Mouse (Mus musculus) CH12.LX (cell line): ENCODE data around the gene Rwdd3. TPM values are rescaled to one million over a fixed set of nuclear protein-coding genes. Genes with fewer than 3 reads are reported as not detected.

Experiments
- DNase-seq: peaks from one replicate; pipeline ENCODE4 v3.0.0-alpha.2; 2013; ENCODE audit errors: extremely low read depth
- H3K27ac ChIP-seq: 2 replicates; pipeline ENCODE4 v1.5.1; 2012; ENCODE audit warnings: low read depth, mild to moderate bottlenecking, control low read depth, moderate library complexity; ENCODE audit not compliant: insufficient read depth
- H3K27me3 ChIP-seq: replicated peaks from 2 replicates; pipeline ENCODE3; 2012; ENCODE audit warnings: inconsistent platforms
- H3K36me3 ChIP-seq, 2 experiments: replicated peaks in 1 of 2; 2 replicates each; pipeline versions ENCODE3 to v1.6.1; 2012; ENCODE audit warnings: inconsistent platforms in 1 of 2, low read length in 1 of 2, mild to moderate bottlenecking in 1 of 2, mixed read lengths in 1 of 2, moderate library complexity in 1 of 2; ENCODE audit not compliant: control insufficient read depth in 1 of 2, insufficient read depth in 1 of 2
- H3K4me1 ChIP-seq, 2 experiments: 2 replicates each; pipeline ENCODE4 v1.6.1; 2012; ENCODE audit warnings: inconsistent platforms in 1 of 2, moderate library complexity in 1 of 2; ENCODE audit not compliant: insufficient read depth in 2 of 2, control insufficient read depth in 1 of 2
- H3K4me2 ChIP-seq: 2 replicates; pipeline ENCODE4 v1.6.1; 2012; ENCODE audit warnings: low read depth, mild to moderate bottlenecking, control low read depth; ENCODE audit not compliant: poor library complexity, insufficient read depth, severe bottlenecking
- H3K4me3 ChIP-seq, 3 experiments: fragments of 150-350 bp in 1 of 3; sonication (generic) in 1 of 3; replicated peaks in 1 of 3; 2 replicates each; pipeline versions ENCODE3 to v1.5.1; 2011 to 2012; ENCODE audit warnings: low read depth in 2 of 3, low read length in 2 of 3, mild to moderate bottlenecking in 2 of 3, moderate library complexity in 2 of 3, control low read depth in 1 of 3, improper control_type of control experiment in 1 of 3, inconsistent platforms in 1 of 3, mixed read lengths in 1 of 3; ENCODE audit not compliant: poor library complexity in 1 of 3
- H3K79me2 ChIP-seq: replicated peaks from 2 replicates; pipeline ENCODE4 v1.6.1; 2012; ENCODE audit warnings: mild to moderate bottlenecking, moderate library complexity; ENCODE audit not compliant: control insufficient read depth, poor library complexity, insufficient read depth, severe bottlenecking; ENCODE audit errors: extremely low read depth
- H3K9ac ChIP-seq: 2 replicates; pipeline ENCODE4 v1.6.1; 2012; ENCODE audit warnings: low read depth, mild to moderate bottlenecking, control low read depth, moderate library complexity; ENCODE audit not compliant: insufficient read depth
- H3K9me3 ChIP-seq: replicated peaks from 2 replicates; pipeline ENCODE3; 2012; ENCODE audit warnings: low read length, inconsistent platforms, mixed read lengths
- CHD1 ChIP-seq: IDR thresholded peaks from 2 replicates; pipeline ENCODE4 v1.6.1; 2012; ENCODE audit warnings: low read depth, low read length, improper control_type of control experiment, inconsistent platforms
- CTCF ChIP-seq, 2 experiments: IDR thresholded peaks in 1 of 2; conservative IDR thresholded peaks in 1 of 2; 2 replicates each; pipeline ENCODE4 v1.5.1; 2011 to 2012; ENCODE audit warnings: low read depth in 2 of 2, low read length in 2 of 2, improper control_type of control experiment in 1 of 2, inconsistent platforms in 1 of 2, mild to moderate bottlenecking in 1 of 2, moderate library complexity in 1 of 2
- E2F4 ChIP-seq: IDR thresholded peaks from 2 replicates; pipeline ENCODE4 v1.6.1; 2011; ENCODE audit warnings: low read depth, low read length, improper control_type of control experiment; ENCODE audit not compliant: insufficient replicate concordance
- ELF1 ChIP-seq: IDR thresholded peaks from 2 replicates; pipeline ENCODE4 v1.6.1; 2014; ENCODE audit warnings: low read depth, mild to moderate bottlenecking, inconsistent platforms, low read length, improper control_type of control experiment
- GABPA ChIP-seq: IDR thresholded peaks from 2 replicates; pipeline ENCODE4 v1.6.1; 2012; ENCODE audit warnings: low read depth, low read length, improper control_type of control experiment, inconsistent platforms; ENCODE audit not compliant: insufficient replicate concordance
- HCFC1 ChIP-seq: IDR thresholded peaks from 2 replicates; pipeline ENCODE4 v1.6.1; 2012; ENCODE audit warnings: low read depth, mild to moderate bottlenecking, inconsistent platforms, low read length, improper control_type of control experiment
- IRF4 ChIP-seq: IDR thresholded peaks from 2 replicates; pipeline ENCODE4 v1.6.1; 2014; ENCODE audit warnings: low read depth, mild to moderate bottlenecking, inconsistent platforms, low read length, improper control_type of control experiment
- JUN ChIP-seq: IDR thresholded peaks from 2 replicates; pipeline ENCODE4 v1.6.1; 2011; ENCODE audit warnings: low read depth, mild to moderate bottlenecking, low read length, improper control_type of control experiment, moderate library complexity; ENCODE audit not compliant: insufficient read depth
- JUND ChIP-seq: conservative IDR thresholded peaks from 2 replicates; pipeline ENCODE4 v1.6.1; 2011; ENCODE audit warnings: low read depth, low read length, improper control_type of control experiment
- KAT2A ChIP-seq: IDR thresholded peaks from 2 replicates; pipeline ENCODE4 v1.6.1; 2012; ENCODE audit warnings: low read length, improper control_type of control experiment, inconsistent platforms; ENCODE audit not compliant: insufficient replicate concordance
- MAFK ChIP-seq: IDR thresholded peaks from 2 replicates; pipeline ENCODE4 v1.6.1; 2011; ENCODE audit warnings: low read length, improper control_type of control experiment; ENCODE audit not compliant: insufficient replicate concordance
- MXI1 ChIP-seq: IDR thresholded peaks from 2 replicates; pipeline ENCODE4 v1.6.1; 2011; ENCODE audit warnings: mild to moderate bottlenecking, low read depth, low read length, improper control_type of control experiment
- NRF1 ChIP-seq: IDR thresholded peaks from 2 replicates; pipeline ENCODE4 v1.6.1; 2014; ENCODE audit warnings: low read depth, mild to moderate bottlenecking, inconsistent platforms, low read length, improper control_type of control experiment, moderate library complexity
- POLR2A ChIP-seq: IDR thresholded peaks from 2 replicates; pipeline ENCODE4 v1.6.1; 2011; ENCODE audit warnings: low read depth, mild to moderate bottlenecking, improper control_type of control experiment, low read length
- RAD21 ChIP-seq: IDR thresholded peaks from 2 replicates; pipeline ENCODE4 v1.6.1; 2011; ENCODE audit warnings: low read depth, mild to moderate bottlenecking, low read length, improper control_type of control experiment, moderate library complexity
- RCOR1 ChIP-seq: conservative IDR thresholded peaks from 2 replicates; pipeline ENCODE4 v1.6.1; 2012; ENCODE audit warnings: low read depth, mild to moderate bottlenecking, inconsistent platforms, low read length, improper control_type of control experiment
- SMC3 ChIP-seq: IDR thresholded peaks from 2 replicates; pipeline ENCODE4 v1.6.1; 2011; ENCODE audit warnings: low read depth, low read length, improper control_type of control experiment
- TCF12 ChIP-seq: IDR thresholded peaks from 2 replicates; pipeline ENCODE4 v1.6.1; 2014; ENCODE audit warnings: low read depth, mild to moderate bottlenecking, inconsistent platforms, low read length, improper control_type of control experiment
- USF1 ChIP-seq: IDR thresholded peaks from 2 replicates; pipeline ENCODE4 v1.6.1; 2014; ENCODE audit warnings: low read depth, mild to moderate bottlenecking, inconsistent platforms, low read length, improper control_type of control experiment
- ZMIZ1 ChIP-seq: IDR thresholded peaks from 2 replicates; pipeline ENCODE4 v1.6.1; 2012; ENCODE audit warnings: low read depth, mild to moderate bottlenecking, inconsistent platforms, low read length, improper control_type of control experiment
- dilution Hi-C: fragments of 300-500 bp; cut with MboI; formaldehyde crosslinking; loops from 2 replicates; pipeline ENCODE4 v1.14.3; 2020; ENCODE audit warnings: low sequenced_read_pairs; ENCODE audit not compliant: extremely low pct_unique_long_range_greater_than_20kb, extremely low pct_ligation_motif_present
- in situ Hi-C: fragments of 300-500 bp; cut with MboI; formaldehyde crosslinking; loops from 3 replicates; pipeline ENCODE4 v1.14.3; 2019; ENCODE audit warnings: low sequenced_read_pairs, low pct_ligation_motif_present, low pct_unique_long_range_greater_than_20kb, mixed read lengths
- polyA plus RNA-seq: library from polyadenylated mRNA; unstranded; fragments of >175 nt; gene quantifications from 2 replicates; pipeline ENCODE4 v1.2.1, GENCODE M21; 2012; ENCODE audit warnings: low read depth; ENCODE audit not compliant: insufficient read length
- total RNA-seq, 2 experiments: library from RNA; depleted of rRNA; stranded (reverse); fragments of 300-350 nt in 1 of 2; fragments of >200 nt in 1 of 2; gene quantifications; 2 replicates each; pipeline ENCODE4 v1.2.3; 2012 to 2014

Rwdd3 gene
- total and polyA plus RNA-seq, 3 experiments: 2.3 to 5.9 (median 3.5) TPM

GRCm38 (mm10) chr3:121186925-121187324, 15.4 kb upstream of the Rwdd3 start:
- Histone ChIP-seq H3K27ac (no peak overlapping the region), H3K27me3 (no peaks in the 10 kb centered on the region), H3K36me3 (no peaks in the 10 kb centered on the region), H3K9me3 (no peaks in the 10 kb centered on the region), H3K9ac (no peak overlapping the region), H3K79me2 (no peaks in the 10 kb centered on the region), H3K4me2 (no peak overlapping the region), H3K4me3 (no peak overlapping the region), H3K4me1 (no peaks in the 10 kb centered on the region)
- in situ Hi-C loops (no loop called here), dilution Hi-C loops (no loop called here)
- DNase-seq: no peak
- no peak for TF ChIP-seq POLR2A
- TF ChIP-seq MAFK: no peak
- TF ChIP-seq ELF1: no peak
- TF ChIP-seq HCFC1: no peak
- TF ChIP-seq IRF4: no peak
- no peak for TF ChIP-seq SMC3
- TF ChIP-seq ZMIZ1: no peak
- TF ChIP-seq JUND: no peak
- no peak for TF ChIP-seq RAD21
- no peak for TF ChIP-seq CHD1
- TF ChIP-seq TCF12: no peak
- no peak for TF ChIP-seq KAT2A
- no peak for TF ChIP-seq RCOR1

- dilution Hi-C loops: no loop called here
Observed at GRCm38 (mm10) chr3:121185197-121185596, 13.7 kb upstream of the Rwdd3 start.

More at GRCm38 (mm10) chr3:121185197-121185596, 13.7 kb upstream of the Rwdd3 start:
- no peaks in the 10 kb centered on the region for H3K9me3 ChIP-seq
- DNase-seq: no peak
- in situ Hi-C loops: no loop called here
- TF ChIP-seq POLR2A: no peak
- no peak for TF ChIP-seq NRF1
- no peak for TF ChIP-seq JUN
- no peak for TF ChIP-seq E2F4
- no peak for TF ChIP-seq CTCF (conservative IDR thresholded peaks at IDR 0.05 in 1 of 2, IDR thresholded peaks at IDR 0.05 in 1 of 2; ENCODE audit: low read depth in 2 of 2, low read length in 2 of 2)
- TF ChIP-seq GABPA: no peak
- no peak for TF ChIP-seq USF1
- TF ChIP-seq RAD21: no peak
- no peak for TF ChIP-seq RCOR1
- TF ChIP-seq MXI1: no peak
- TF ChIP-seq, all 38 proteins: peak for 0
- Histone ChIP-seq H3K27ac (no peak overlapping the region), H3K4me3 (no peak overlapping the region), H3K27me3 (no peaks in the 10 kb centered on the region), H3K9ac (no peak overlapping the region), H3K79me2 (no peaks in the 10 kb centered on the region), H3K4me1 (no peaks in the 10 kb centered on the region), H3K36me3 (no peaks in the 10 kb centered on the region), H3K4me2 (no peak overlapping the region)
